8 mouse cellular contexts compared by ENCODE assay signal in genomic region chr9:109875695-109876601, GRCm38 (mm10). TPM values are rescaled to one million over a fixed set of nuclear protein-coding genes. Genes with fewer than 3 reads are reported as not detected.
DNase-seq lines count a peak whose midpoint lies in the region; ATAC-seq and TF ChIP-seq lines count a peak whose summit lies in the region.

No protein-coding gene starts in this region.

- H3K9ac ChIP-seq in embryonic facial prominence, embryonic 13.5 days, result peak overlapping the region; percentile 98
- peak overlapping the region; percentile 99 for H3K9ac ChIP-seq in heart, embryonic 13.5 days
- peak overlapping the region; percentile 79 for H3K9ac ChIP-seq in lung, embryonic 15.5 days

- peaks cover 44% of the 10 kb centered on the region for H3K36me3 ChIP-seq in E14TG2a.4 (ENCODE audit: insufficient read depth, low read length)
- H3K36me3 ChIP-seq in embryonic facial prominence, embryonic 13.5 days, result peaks cover 36% of the 10 kb centered on the region
- H3K36me3 ChIP-seq in heart, embryonic 13.5 days, result peaks cover 37% of the 10 kb centered on the region
- peaks cover 33% of the 10 kb centered on the region for H3K36me3 ChIP-seq in lung, embryonic 15.5 days

- peak; percentile 70 for ATAC-seq in embryonic facial prominence, embryonic 13.5 days (ENCODE audit: insufficient number of reproducible peaks, insufficient read depth, low FRiP score, low TSS enrichment, low read depth)
- ATAC-seq in heart, embryonic 13.5 days (ENCODE audit: extremely low read depth, insufficient number of reproducible peaks, low FRiP score, low TSS enrichment), result peak; percentile 70
- peak; percentile 85 for ATAC-seq in lung, embryonic 15.5 days (ENCODE audit: borderline replicate concordance, extremely low read depth, low FRiP score, low TSS enrichment)

- peaks cover 75% of the 10 kb centered on the region for H3K4me1 ChIP-seq in E14TG2a.4 (replicated peaks; ENCODE audit: low read depth, low read length)
- peaks cover 12% of the 10 kb centered on the region for H3K4me1 ChIP-seq in embryonic facial prominence, embryonic 13.5 days
- H3K4me1 ChIP-seq in heart, embryonic 13.5 days, result peaks cover 20% of the 10 kb centered on the region
- H3K4me1 ChIP-seq in lung, embryonic 15.5 days, result peaks cover 10% of the 10 kb centered on the region
- H3K4me1 ChIP-seq in olfactory bulb, adult 2 months (ENCODE audit: control insufficient read depth, insufficient read depth, low read length), result peaks cover 3% of the 10 kb centered on the region; the same call in 1 of the 2 replicates

- H3K4me3 ChIP-seq in E14TG2a.4 (replicated peaks; ENCODE audit: low read length), result peak overlapping the region; percentile 98
- peak overlapping the region; percentile 98 for H3K4me3 ChIP-seq in embryonic facial prominence, embryonic 13.5 days
- H3K4me3 ChIP-seq in heart, embryonic 13.5 days, result peak overlapping the region; percentile 99
- peak overlapping the region; percentile 63 for H3K4me3 ChIP-seq in lung, embryonic 15.5 days
- peak overlapping the region; percentile 81 for H3K4me3 ChIP-seq in olfactory bulb, adult 2 months (ENCODE audit: insufficient read depth, low read depth, low read length)

- H3K27me3 ChIP-seq in E14TG2a.4 (ENCODE audit: insufficient read depth, low read length), result no peaks in the 10 kb centered on the region
- H3K27me3 ChIP-seq in embryonic facial prominence, embryonic 13.5 days, result no peaks in the 10 kb centered on the region
- no peaks in the 10 kb centered on the region for H3K27me3 ChIP-seq in heart, embryonic 13.5 days (replicated peaks)
- H3K27me3 ChIP-seq in lung, embryonic 15.5 days, result no peaks in the 10 kb centered on the region

- no peak for TF ChIP-seq CTCF in E14TG2a.4 (conservative IDR thresholded peaks at IDR 0.05; ENCODE audit: low read length)
- TF ChIP-seq CTCF in olfactory bulb, adult 2 months (IDR thresholded peaks at IDR 0.05; ENCODE audit: insufficient read depth, low read depth, low read length), result no peak

- WGBS in embryonic facial prominence, embryonic 13.5 days, result under 1% methylated on average over 70 of the region's 76 CpGs
- WGBS in heart, embryonic 13.5 days, result under 1% methylated on average over 76 of the region's 76 CpGs
- under 1% methylated on average over 76 of the region's 76 CpGs for WGBS in lung, embryonic 15.5 days
- 1% methylated on average over 76 of the region's 76 CpGs for WGBS in olfactory bulb, adult 2 months

- H3K27ac ChIP-seq in embryonic facial prominence, embryonic 13.5 days, result peak overlapping the region; percentile 93
- peak overlapping the region; percentile 94 for H3K27ac ChIP-seq in heart, embryonic 13.5 days (replicated peaks)
- H3K27ac ChIP-seq in lung, embryonic 15.5 days, result peak overlapping the region; percentile 96
- H3K27ac ChIP-seq in olfactory bulb, adult 2 months (ENCODE audit: insufficient read depth, low read depth, low read length), result no peak overlapping the region

- no peak for TF ChIP-seq POLR2A in olfactory bulb, adult 2 months (IDR thresholded peaks at IDR 0.05; ENCODE audit: insufficient read depth, low read depth, low read length)

- DNase-seq in adrenal gland, adult 8-10 months, result peak; percentile 50
- peak; percentile 67 to 87 for DNase-seq in kidney, postnatal 36 days
- DNase-seq in yolk sac, embryonic 10.5 days (ENCODE audit: low spot score), result peak; percentile 56

- H3K9me3 ChIP-seq in E14TG2a.4 (ENCODE audit: low read length), result no peaks in the 10 kb centered on the region
- no peaks in the 10 kb centered on the region for H3K9me3 ChIP-seq in embryonic facial prominence, embryonic 13.5 days
- H3K9me3 ChIP-seq in heart, embryonic 13.5 days, result no peaks in the 10 kb centered on the region
- H3K9me3 ChIP-seq in lung, embryonic 15.5 days, result no peaks in the 10 kb centered on the region

- peak overlapping the region; percentile 82 for H3K4me2 ChIP-seq in embryonic facial prominence, embryonic 13.5 days
- peak overlapping the region; percentile 82 for H3K4me2 ChIP-seq in heart, embryonic 13.5 days
- peak overlapping the region; percentile 60 for H3K4me2 ChIP-seq in lung, embryonic 15.5 days

RNA-seq across cellular contexts. Expression of gene Cdc25a, which starts 0.6 kb away (rescaled TPM):
- 10 to 100 TPM; 10.5 to 14.5 (median 10.8) TPM for total RNA-seq in adrenal gland, adult 8-10 months (2022)
- polyA plus RNA-seq in embryonic facial prominence, embryonic 13.5 days (2015; fragmentation: Nextera tagmentation; extraction: Ambion mirVana), result 33.2 and 35.1 TPM in 2 replicates
- 17.8 and 19.5 TPM in 2 replicates for polyA plus RNA-seq in heart, embryonic 13.5 days (2015; fragmentation: Nextera tagmentation; extraction: Ambion mirVana)
- polyA plus RNA-seq in lung, embryonic 15.5 days (2015; fragmentation: Nextera tagmentation; extraction: Ambion mirVana), result 27.2 and 30.4 TPM in 2 replicates
- not detected in 2 replicates for polyA plus RNA-seq in olfactory bulb, adult 2 months (2012; ENCODE audit: insufficient read depth, insufficient read length, low replicate concordance, missing spikeins)

RNA-seq across cellular contexts. Expression of gene Camp, which starts 26.5 kb away (rescaled TPM):
- not detected for total RNA-seq in adrenal gland, adult 8-10 months (2022)
- 0.76 and 3.4 TPM in 2 replicates for polyA plus RNA-seq in embryonic facial prominence, embryonic 13.5 days (2015; fragmentation: Nextera tagmentation; extraction: Ambion mirVana)
- 0.74 and 1.5 TPM in 2 replicates for polyA plus RNA-seq in heart, embryonic 13.5 days (2015; fragmentation: Nextera tagmentation; extraction: Ambion mirVana)
- polyA plus RNA-seq in lung, embryonic 15.5 days (2015; fragmentation: Nextera tagmentation; extraction: Ambion mirVana), result 1.0 and 1.2 TPM in 2 replicates
- not detected in 2 replicates for polyA plus RNA-seq in olfactory bulb, adult 2 months (2012; ENCODE audit: insufficient read depth, insufficient read length, low replicate concordance, missing spikeins)

RNA-seq across cellular contexts. Expression of gene Nme6, which starts 43.4 kb away (rescaled TPM):
- total RNA-seq in adrenal gland, adult 8-10 months (2022), result 10 to 100 TPM; 14.9 to 25.2 (median 22.7) TPM
- polyA plus RNA-seq in embryonic facial prominence, embryonic 13.5 days (2015; fragmentation: Nextera tagmentation; extraction: Ambion mirVana), result 64.9 and 70.9 TPM in 2 replicates
- polyA plus RNA-seq in heart, embryonic 13.5 days (2015; fragmentation: Nextera tagmentation; extraction: Ambion mirVana), result 59.9 and 61.4 TPM in 2 replicates
- polyA plus RNA-seq in lung, embryonic 15.5 days (2015; fragmentation: Nextera tagmentation; extraction: Ambion mirVana), result 52.9 and 58.0 TPM in 2 replicates
- not detected in 2 replicates for polyA plus RNA-seq in olfactory bulb, adult 2 months (2012; ENCODE audit: insufficient read depth, insufficient read length, low replicate concordance, missing spikeins)

RNA-seq across cellular contexts. Expression of gene Map4, which starts 55.3 kb away (rescaled TPM):
- 100 to 1,000 TPM in 2 of 4 experiments, 10 to 100 TPM in 2; 75.9 to 139 (median 108) TPM for total RNA-seq in adrenal gland, adult 8-10 months (2022)
- polyA plus RNA-seq in embryonic facial prominence, embryonic 13.5 days (2015; fragmentation: Nextera tagmentation; extraction: Ambion mirVana), result 58.0 and 61.0 TPM in 2 replicates
- 77.3 and 82.0 TPM in 2 replicates for polyA plus RNA-seq in heart, embryonic 13.5 days (2015; fragmentation: Nextera tagmentation; extraction: Ambion mirVana)
- 46.7 and 49.9 TPM in 2 replicates for polyA plus RNA-seq in lung, embryonic 15.5 days (2015; fragmentation: Nextera tagmentation; extraction: Ambion mirVana)
- polyA plus RNA-seq in olfactory bulb, adult 2 months (2012; ENCODE audit: insufficient read depth, insufficient read length, low replicate concordance, missing spikeins), result 93.0 and 647 TPM in 2 replicates

Comparison
In these comparisons a context has a peak if more than half of its experiments do, and no peak if none do; other contexts are left out.
1. RNA of gene Cdc25a, which starts 0.6 kb away (polyA plus RNA-seq): 33.2 to 35.1 TPM in embryonic facial prominence, embryonic 13.5 days, 27.2 to 30.4 TPM in lung, embryonic 15.5 days and 17.8 to 19.5 TPM in heart, embryonic 13.5 days; not detected in olfactory bulb, adult 2 months; every median in the first group is over 10 times any median in the second.
2. RNA of gene Nme6, which starts 43.4 kb away (polyA plus RNA-seq): 64.9 to 70.9 TPM in embryonic facial prominence, embryonic 13.5 days, 59.9 to 61.4 TPM in heart, embryonic 13.5 days and 52.9 to 58.0 TPM in lung, embryonic 15.5 days; not detected in olfactory bulb, adult 2 months; every median in the first group is over 10 times any median in the second.
3. Peak in every context shown above with its lines, with median percentiles within 50 percentile points of each other: H3K4me3 ChIP-seq, DNase-seq, ATAC-seq, H3K4me2 ChIP-seq and H3K9ac ChIP-seq.